Mouse (Mus musculus) hindbrain, embryonic 15.5 days (tissue): ENCODE data around the gene Uba52. TPM values are rescaled to one million over a fixed set of nuclear protein-coding genes. Genes with fewer than 3 reads are reported as not detected.
"Not testable (repeated sequence)": the region's sequence is repeated elsewhere in the genome, so short reads cannot be mapped to it uniquely, and the experiment has no call there.

Source experiments
- ATAC-seq: fragments of 200-750 bp; cut with Nextera tagmentation; 2 replicates; pipeline ENCODE4 v1.8.0; 2017; ENCODE audit warnings: low read depth, moderate number of reproducible peaks, moderate TSS enrichment; ENCODE audit not compliant: low FRiP score
- H3K27ac ChIP-seq: fragments of 300-500 bp; sonication (generic); replicated peaks from 2 replicates; pipeline ENCODE4 v1.5.1; 2015; ENCODE audit warnings: mild to moderate bottlenecking, inconsistent platforms
- H3K27me3 ChIP-seq: fragments of 300-500 bp; sonication (generic); 2 replicates; pipeline ENCODE4 v1.6.1; 2015; ENCODE audit warnings: control low read depth, inconsistent platforms
- H3K36me3 ChIP-seq: fragments of 300-500 bp; sonication (generic); 2 replicates; pipeline ENCODE4 v1.6.1; 2015; ENCODE audit warnings: control low read depth, inconsistent platforms
- H3K4me1 ChIP-seq: fragments of 300-500 bp; sonication (generic); replicated peaks from 2 replicates; pipeline ENCODE4 v1.6.1; 2015; ENCODE audit warnings: control low read depth, inconsistent platforms
- H3K4me2 ChIP-seq: fragments of 300-500 bp; sonication (generic); 2 replicates; pipeline ENCODE4 v1.6.1; 2015; ENCODE audit warnings: moderate library complexity, mild to moderate bottlenecking, inconsistent platforms
- H3K4me3 ChIP-seq: fragments of 300-500 bp; sonication (generic); 2 replicates; pipeline ENCODE4 v1.5.1; 2015; ENCODE audit warnings: mild to moderate bottlenecking, inconsistent platforms
- H3K9ac ChIP-seq: fragments of 300-500 bp; sonication (generic); 2 replicates; pipeline ENCODE4 v1.6.1; 2015; ENCODE audit warnings: inconsistent platforms
- H3K9me3 ChIP-seq: fragments of 300-500 bp; sonication (generic); 2 replicates; pipeline ENCODE4 v1.6.1; 2016; ENCODE audit warnings: control low read depth, inconsistent platforms
- WGBS: fragments of 180-500 bp; shearing (Covaris S2); methylation state at CpG from one replicate; pipeline ENCODE4 v1.1.7; 2015; 5-methylcytosine and 5-hydroxymethylcytosine counted together
- polyA plus RNA-seq: library from polyadenylated mRNA; unstranded; fragments of >200 nt; fragmentation: Nextera tagmentation; extraction: Ambion mirVana; gene quantifications from 2 replicates; pipeline ENCODE4 v1.2.1, GENCODE M21; 2015

Uba52 gene
- polyA plus RNA-seq, 1 experiment from 2014 or later, result 652 TPM

- WGBS, result 85% methylated on average over 6 of the region's 6 CpGs
- H3K27me3 ChIP-seq, H3K9me3 ChIP-seq, H3K9ac ChIP-seq, ATAC-seq: not testable (repeated sequence)
- peak overlapping the region; percentile 97 for H3K27ac ChIP-seq
- H3K4me1 ChIP-seq, result peaks cover 26% of the 10 kb centered on the region
- peaks cover 22% of the 10 kb centered on the region for H3K36me3 ChIP-seq
- H3K4me3 ChIP-seq, result peak overlapping the region; percentile 89
- H3K4me2 ChIP-seq, result peak overlapping the region; percentile 91
These were observed 573 bp upstream of the Uba52 start for GRCm38 (mm10) chr8:70511174-70511573.

DNA sequence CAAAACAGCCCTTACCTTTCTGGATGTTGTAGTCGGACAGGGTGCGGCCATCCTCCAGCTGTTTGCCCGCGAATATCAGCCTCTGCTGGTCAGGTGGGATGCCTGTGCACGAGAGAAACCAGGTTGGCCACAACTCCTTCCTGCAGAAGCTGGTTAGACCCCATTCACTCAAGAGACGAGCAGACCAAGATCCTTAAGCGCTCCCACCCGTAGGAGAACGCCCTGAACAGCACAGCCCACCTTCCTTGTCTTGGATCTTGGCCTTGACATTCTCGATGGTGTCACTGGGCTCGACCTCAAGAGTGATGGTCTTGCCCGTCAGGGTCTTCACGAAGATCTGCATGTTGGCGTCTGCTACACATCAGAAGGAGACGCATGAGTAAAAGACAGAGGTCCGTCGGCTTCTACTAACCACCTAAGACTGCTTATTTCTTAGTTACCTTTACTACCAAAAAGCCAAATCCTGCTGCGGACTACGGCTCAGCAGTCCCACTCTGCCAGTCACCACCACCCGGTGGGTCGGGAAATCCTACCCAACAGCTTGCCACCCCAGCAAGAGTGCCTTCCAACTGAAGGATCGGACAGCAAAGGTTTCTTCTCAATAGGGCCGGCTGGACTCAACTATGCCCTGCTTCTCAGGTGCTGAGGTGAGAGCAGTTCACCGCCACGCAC lies 1.2 kb downstream of the Uba52 start:
- Histone ChIP-seq H3K4me1 (peaks cover 44% of the 10 kb centered on the region), H3K9me3 (no peaks in the 10 kb centered on the region), H3K27me3 (no peaks in the 10 kb centered on the region), H3K4me2 (peak overlapping the region; percentile 91), H3K27ac (peak overlapping the region; percentile 97; the same call in 1 of the 2 replicates), H3K36me3 (peaks cover 22% of the 10 kb centered on the region), H3K9ac (peak overlapping the region; percentile 95), H3K4me3 (peak overlapping the region; percentile 89)
- 15% methylated on average over 25 of the region's 25 CpGs for WGBS
- ATAC-seq, result no peak

DNA sequence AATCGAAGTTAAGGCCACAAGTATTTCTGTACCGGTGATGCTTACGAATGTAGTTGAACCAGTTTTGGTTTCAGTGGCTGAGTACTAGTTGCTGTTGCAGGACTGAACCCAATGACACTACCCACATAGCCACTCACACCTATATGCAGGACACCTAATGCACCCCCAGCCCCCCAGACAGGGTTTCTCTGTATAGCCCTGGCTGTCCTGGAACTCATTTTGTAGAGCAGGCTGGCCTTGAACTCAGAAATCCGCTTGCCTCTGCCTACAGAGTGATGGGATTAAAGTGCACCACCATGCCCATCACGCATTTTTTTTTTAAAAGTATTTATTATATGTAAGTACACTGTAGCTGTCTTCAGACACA lies 3.6 kb downstream of the Uba52 start:
- Histone ChIP-seq H3K4me2 (peak overlapping the region; percentile 80), H3K4me3 (peak overlapping the region; percentile 70; the same call in 1 of the 2 replicates), H3K27me3 (peaks cover 17% of the 10 kb centered on the region), H3K4me1 (peaks cover 62% of the 10 kb centered on the region), H3K9me3 (no peaks in the 10 kb centered on the region), H3K36me3 (peaks cover 15% of the 10 kb centered on the region), H3K9ac (no peak overlapping the region), H3K27ac (0 out of 2 replicates have a peak overlapping the region, but pooled peaks have one; percentile 95)
- no peak for ATAC-seq
- WGBS, result 66% methylated on average over 5 of the region's 5 CpGs

GRCm38 (mm10) chr8:70506328-70507026 lies 4.1 kb downstream of the Uba52 start, which contains the start of gene Rex1bd:
Gene Rex1bd (minus strand): TSS chr8:70506752.
- no peaks in the 10 kb centered on the region for H3K9me3 ChIP-seq
- H3K4me1 ChIP-seq, result peaks cover 65% of the 10 kb centered on the region
- peak within 1 kb of the TSS; percentile 70 for H3K4me3 ChIP-seq
- peak within 1 kb of the TSS; percentile 95 for H3K27ac ChIP-seq
- peak; percentile 86 for ATAC-seq
- H3K27me3 ChIP-seq, result peaks cover 23% of the 10 kb centered on the region
- peaks cover 15% of the 10 kb centered on the region for H3K36me3 ChIP-seq
- peak within 1 kb of the TSS; percentile 84 for H3K9ac ChIP-seq
- H3K4me2 ChIP-seq, result peak within 1 kb of the TSS; percentile 80
- WGBS, result 3% methylated on average over 40 of the region's 40 CpGs

GRCm38 (mm10) chr8:70505698-70506327 lies 4.8 kb downstream of the Uba52 start:
- Histone ChIP-seq H3K27me3 (peaks cover 29% of the 10 kb centered on the region), H3K4me2 (peak overlapping the region; percentile 80), H3K4me1 (peaks cover 64% of the 10 kb centered on the region), H3K36me3 (peaks cover 15% of the 10 kb centered on the region), H3K9ac (peak overlapping the region; percentile 84), H3K9me3 (no peaks in the 10 kb centered on the region), H3K4me3 (peak overlapping the region; percentile 70), H3K27ac (peak overlapping the region; percentile 95)
- 36% methylated on average over 32 of the region's 32 CpGs for WGBS
- peak; percentile 13 for ATAC-seq

DNA sequence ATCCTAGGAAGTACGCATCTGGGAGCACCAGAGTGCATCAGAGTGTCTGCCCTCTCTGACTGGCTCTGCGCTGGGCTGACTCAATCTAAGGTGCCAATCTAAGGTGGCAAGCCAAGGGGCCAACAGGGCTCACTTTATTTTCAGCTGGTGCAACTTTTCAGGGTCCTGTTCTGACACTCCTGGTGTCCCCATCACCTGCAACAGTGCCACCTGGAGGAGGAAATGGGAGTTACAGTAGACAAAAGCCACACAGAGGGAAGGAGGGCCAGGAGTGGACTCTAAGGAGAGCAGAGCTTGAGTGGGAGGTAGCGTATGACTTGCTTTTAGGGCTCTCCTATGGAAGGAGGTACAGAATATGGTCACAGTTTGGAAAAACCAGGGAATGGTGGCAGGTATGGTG lies 5.8 kb downstream of the Uba52 start:
- Histone ChIP-seq H3K4me1 (peaks cover 65% of the 10 kb centered on the region), H3K27me3 (peaks cover 38% of the 10 kb centered on the region), H3K9ac (no peak overlapping the region), H3K36me3 (peaks cover 15% of the 10 kb centered on the region), H3K27ac (0 out of 2 replicates have a peak overlapping the region, but pooled peaks have one; percentile 21), H3K9me3 (no peaks in the 10 kb centered on the region), H3K4me3 (peak overlapping the region; percentile 70; the same call in 1 of the 2 replicates), H3K4me2 (peak overlapping the region; percentile 80)
- ATAC-seq, result no peak
- WGBS, result 73% methylated on average over 3 of the region's 3 CpGs

- H3K27ac ChIP-seq, result peak overlapping the region; percentile 21; the same call in 1 of the 2 replicates
- peaks cover 61% of the 10 kb centered on the region for H3K4me1 ChIP-seq
- 36% methylated on average over 16 of the region's 16 CpGs for WGBS
- 0 out of 2 replicates have a peak overlapping the region, but pooled peaks have one; percentile 11 for H3K9ac ChIP-seq
- H3K27me3 ChIP-seq, result peaks cover 44% of the 10 kb centered on the region
- H3K36me3 ChIP-seq, result peaks cover 15% of the 10 kb centered on the region
- ATAC-seq, result no peak
- 0 out of 2 replicates have a peak overlapping the region, but pooled peaks have one; percentile 80 for H3K4me2 ChIP-seq
- H3K9me3 ChIP-seq, result no peaks in the 10 kb centered on the region
- no peak overlapping the region for H3K4me3 ChIP-seq
These were observed 6.3 kb downstream of the Uba52 start for GRCm38 (mm10) chr8:70504291-70504716.

- WGBS, result 14% methylated on average over 46 of the region's 46 CpGs
These were observed 7.4 kb downstream of the Uba52 start for GRCm38 (mm10) chr8:70503062-70503750.

DNA sequence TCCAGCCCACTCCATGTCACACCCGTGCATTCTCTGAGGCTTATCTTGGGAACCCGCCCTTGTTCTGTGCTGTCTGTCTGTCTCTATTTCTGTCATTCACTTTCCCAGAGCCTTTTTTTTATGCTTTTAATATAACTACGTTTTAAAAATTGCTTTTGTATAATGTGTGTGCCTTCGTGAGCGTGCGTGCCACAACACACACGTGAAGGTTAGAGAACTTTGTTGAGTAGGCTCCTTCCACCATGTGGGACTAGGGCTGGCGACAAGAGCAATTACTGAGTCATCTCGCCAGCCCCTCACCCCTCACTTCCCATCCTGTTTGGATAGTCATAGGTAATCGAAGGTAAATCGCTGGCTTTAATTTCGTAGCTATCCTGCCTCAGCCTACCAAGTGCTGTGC lies 8.1 kb downstream of the Uba52 start:
- Histone ChIP-seq H3K36me3 (peaks cover 3% of the 10 kb centered on the region; the same call in 1 of the 2 replicates), H3K4me1 (peaks cover 51% of the 10 kb centered on the region), H3K4me2 (0 out of 2 replicates have a peak overlapping the region, but pooled peaks have one; percentile 0), H3K9ac (no peak overlapping the region), H3K9me3 (no peaks in the 10 kb centered on the region), H3K27ac (no peak overlapping the region), H3K27me3 (peaks cover 61% of the 10 kb centered on the region), H3K4me3 (no peak overlapping the region)
- 38% methylated on average over 12 of the region's 12 CpGs for WGBS
- ATAC-seq, result no peak

More at GRCm38 (mm10) chr8:70503062-70503750, 7.4 kb downstream of the Uba52 start:
- Histone ChIP-seq H3K4me1 (peaks cover 51% of the 10 kb centered on the region), H3K4me2 (no peak overlapping the region), H3K9me3 (no peaks in the 10 kb centered on the region), H3K9ac (no peak overlapping the region), H3K27me3 (peaks cover 55% of the 10 kb centered on the region), H3K36me3 (peaks cover 8% of the 10 kb centered on the region), H3K4me3 (no peak overlapping the region), H3K27ac (no peak overlapping the region)
- ATAC-seq, result no peak

GRCm38 (mm10) chr8:70501820-70502529 lies 8.6 kb downstream of the Uba52 start:
- Histone ChIP-seq H3K4me1 (peaks cover 50% of the 10 kb centered on the region), H3K36me3 (no peaks in the 10 kb centered on the region), H3K4me2 (0 out of 2 replicates have a peak overlapping the region, but pooled peaks have one; percentile 0), H3K27ac (no peak overlapping the region), H3K27me3 (peaks cover 67% of the 10 kb centered on the region), H3K9me3 (no peaks in the 10 kb centered on the region), H3K9ac (0 out of 2 replicates have a peak overlapping the region, but pooled peaks have one; percentile 3), H3K4me3 (no peak overlapping the region)
- 13% methylated on average over 23 of the region's 23 CpGs for WGBS
- no peak for ATAC-seq
